Mouse (Mus musculus): ENCODE results near the gene Cdk6. TPM values are rescaled to one million over a fixed set of nuclear protein-coding genes. Genes with fewer than 3 reads are reported as not detected.

The Cdk6 gene
- polyA plus RNA-seq, 1 experiment: 30.9 TPM

DNA sequence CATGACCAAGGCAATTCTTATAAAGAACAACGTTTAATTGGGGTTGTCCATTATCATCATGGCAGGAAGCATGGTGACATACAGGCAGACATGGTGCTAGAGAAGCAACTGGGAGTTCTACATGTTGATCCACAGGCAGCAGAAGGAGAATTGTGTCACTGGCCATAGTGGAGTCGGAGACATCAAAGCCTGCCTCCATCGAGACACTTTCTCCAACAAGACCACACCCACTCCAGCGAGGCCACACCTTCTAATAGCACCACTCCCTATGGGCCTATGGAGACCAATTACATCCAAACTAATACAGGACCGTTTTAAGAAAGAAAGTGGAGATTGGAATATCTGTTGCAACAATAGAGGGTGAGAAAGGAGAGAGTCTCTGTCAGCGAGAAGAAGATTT is 200.6 kb downstream of the Cdk6 start:
- no peak overlapping the region for H3K4me3 ChIP-seq (ENCODE audit: insufficient read depth, poor library complexity, severe bottlenecking)
- peaks cover 34% of the 10 kb centered on the region for H3K79me2 ChIP-seq (ENCODE audit: control insufficient read depth, insufficient read depth)
- H3K27me3 ChIP-seq (ENCODE audit: control insufficient read depth, insufficient read depth, insufficient read length): no peaks in the 10 kb centered on the region
- TF ChIP-seq MYOG (IDR thresholded peaks at IDR 0.05; ENCODE audit: control insufficient read depth, extremely low read depth, insufficient read length) (no peak), CEBPB (IDR thresholded peaks at IDR 0.05; ENCODE audit: low read depth) (no peak), FOSL1 (IDR thresholded peaks at IDR 0.05; ENCODE audit: insufficient read depth, low read length, poor library complexity, severe bottlenecking) (no peak), MAX (IDR thresholded peaks at IDR 0.05) (no peak), CTCF (IDR thresholded peaks at IDR 0.05; ENCODE audit: control insufficient read depth, insufficient read depth, insufficient read length) (no peak), MYOD1 (IDR thresholded peaks at IDR 0.05; ENCODE audit: control insufficient read depth, insufficient read length, low read depth) (no peak), USF1 (IDR thresholded peaks at IDR 0.05; ENCODE audit: low read depth) (no peak)
- peaks cover 19% of the 10 kb centered on the region for H3K36me3 ChIP-seq (ENCODE audit: control insufficient read depth, insufficient read depth)
- H3K79me3 ChIP-seq (ENCODE audit: low read depth): peaks cover 29% of the 10 kb centered on the region
- no peak overlapping the region for H3ac ChIP-seq (ENCODE audit: control insufficient read depth, insufficient read length, low read depth)

GRCm38 (mm10) chr5:3543629-3544479 is 202.6 kb downstream of the Cdk6 start, which contains the start of gene Fam133b:
Gene Fam133b, plus strand, starts transcription at chr5:3543833.
- H3ac ChIP-seq (ENCODE audit: control insufficient read depth, insufficient read length, low read depth): peak within 1 kb of the TSS; percentile 91
- no peaks in the 10 kb centered on the region for H3K27me3 ChIP-seq (ENCODE audit: control insufficient read depth, insufficient read depth, insufficient read length)
- peaks cover 54% of the 10 kb centered on the region for H3K79me2 ChIP-seq (ENCODE audit: control insufficient read depth, insufficient read depth)
- H3K79me3 ChIP-seq (ENCODE audit: low read depth): peaks cover 49% of the 10 kb centered on the region
- H3K36me3 ChIP-seq (ENCODE audit: control insufficient read depth, insufficient read depth): peaks cover 22% of the 10 kb centered on the region
- peak within 1 kb of the TSS; percentile 87 for H3K4me3 ChIP-seq (ENCODE audit: insufficient read depth, poor library complexity, severe bottlenecking)
- TF ChIP-seq MYOD1 (IDR thresholded peaks at IDR 0.05; ENCODE audit: control insufficient read depth, insufficient read length, low read depth) (no peak), CTCF (IDR thresholded peaks at IDR 0.05; ENCODE audit: control insufficient read depth, insufficient read depth, insufficient read length) (peak; percentile 98), MAX (IDR thresholded peaks at IDR 0.05) (peak; percentile 34), MYOG (IDR thresholded peaks at IDR 0.05; ENCODE audit: control insufficient read depth, extremely low read depth, insufficient read length) (no peak)

GRCm38 (mm10) chr5:3544480-3544769 is 203.1 kb downstream of the Cdk6 start:
- Histone ChIP-seq H3K79me2 (ENCODE audit: control insufficient read depth, insufficient read depth) (peaks cover 59% of the 10 kb centered on the region), H3K79me3 (ENCODE audit: low read depth) (peaks cover 55% of the 10 kb centered on the region), H3K4me3 (ENCODE audit: insufficient read depth, poor library complexity, severe bottlenecking) (peak overlapping the region; percentile 87), H3K27me3 (ENCODE audit: control insufficient read depth, insufficient read depth, insufficient read length) (no peaks in the 10 kb centered on the region), H3K36me3 (ENCODE audit: control insufficient read depth, insufficient read depth) (peaks cover 22% of the 10 kb centered on the region), H3ac (ENCODE audit: control insufficient read depth, insufficient read length, low read depth) (peak overlapping the region; percentile 91)
- TF ChIP-seq MAX (IDR thresholded peaks at IDR 0.05): no peak

GRCm38 (mm10) chr5:3546226-3546625 is 204.9 kb downstream of the Cdk6 start:
- no peak overlapping the region for H3ac ChIP-seq (ENCODE audit: control insufficient read depth, insufficient read length, low read depth)
- peaks cover 71% of the 10 kb centered on the region for H3K79me3 ChIP-seq (ENCODE audit: low read depth)
- peaks cover 22% of the 10 kb centered on the region for H3K36me3 ChIP-seq (ENCODE audit: control insufficient read depth, insufficient read depth)
- H3K79me2 ChIP-seq (ENCODE audit: control insufficient read depth, insufficient read depth): peaks cover 77% of the 10 kb centered on the region
- TF ChIP-seq MYOD1 (IDR thresholded peaks at IDR 0.05; ENCODE audit: control insufficient read depth, insufficient read length, low read depth): no peak
- TF ChIP-seq MAX (IDR thresholded peaks at IDR 0.05): no peak
- TF ChIP-seq CTCF (IDR thresholded peaks at IDR 0.05; ENCODE audit: control insufficient read depth, insufficient read depth, insufficient read length): no peak
- no peak for TF ChIP-seq CEBPB (IDR thresholded peaks at IDR 0.05; ENCODE audit: low read depth)
- TF ChIP-seq MYOG (IDR thresholded peaks at IDR 0.05; ENCODE audit: control insufficient read depth, extremely low read depth, insufficient read length): no peak
- TF ChIP-seq USF1 (IDR thresholded peaks at IDR 0.05; ENCODE audit: low read depth): no peak
- TF ChIP-seq FOSL1 (IDR thresholded peaks at IDR 0.05; ENCODE audit: insufficient read depth, low read length, poor library complexity, severe bottlenecking): no peak
- H3K27me3 ChIP-seq (ENCODE audit: control insufficient read depth, insufficient read depth, insufficient read length): no peaks in the 10 kb centered on the region
- no peak overlapping the region for H3K4me3 ChIP-seq (ENCODE audit: insufficient read depth, poor library complexity, severe bottlenecking)

GRCm38 (mm10) chr5:3551481-3551880 is 210.2 kb downstream of the Cdk6 start:
- no peak overlapping the region for H3K4me3 ChIP-seq (ENCODE audit: insufficient read depth, poor library complexity, severe bottlenecking)
- H3ac ChIP-seq (ENCODE audit: control insufficient read depth, insufficient read length, low read depth): no peak overlapping the region
- peaks cover 100% of the 10 kb centered on the region for H3K79me2 ChIP-seq (ENCODE audit: control insufficient read depth, insufficient read depth)
- H3K27me3 ChIP-seq (ENCODE audit: control insufficient read depth, insufficient read depth, insufficient read length): no peaks in the 10 kb centered on the region
- TF ChIP-seq CEBPB (IDR thresholded peaks at IDR 0.05; ENCODE audit: low read depth): no peak
- TF ChIP-seq MYOG (IDR thresholded peaks at IDR 0.05; ENCODE audit: control insufficient read depth, extremely low read depth, insufficient read length): no peak
- TF ChIP-seq MYOD1 (IDR thresholded peaks at IDR 0.05; ENCODE audit: control insufficient read depth, insufficient read length, low read depth): no peak
- TF ChIP-seq MAX (IDR thresholded peaks at IDR 0.05): no peak
- TF ChIP-seq USF1 (IDR thresholded peaks at IDR 0.05; ENCODE audit: low read depth): no peak
- TF ChIP-seq CTCF (IDR thresholded peaks at IDR 0.05; ENCODE audit: control insufficient read depth, insufficient read depth, insufficient read length): no peak
- TF ChIP-seq FOSL1 (IDR thresholded peaks at IDR 0.05; ENCODE audit: insufficient read depth, low read length, poor library complexity, severe bottlenecking): no peak
- peaks cover 30% of the 10 kb centered on the region for H3K36me3 ChIP-seq (ENCODE audit: control insufficient read depth, insufficient read depth)
- peaks cover 93% of the 10 kb centered on the region for H3K79me3 ChIP-seq (ENCODE audit: low read depth)

- Histone ChIP-seq H3K36me3 (ENCODE audit: control insufficient read depth, insufficient read depth) (peaks cover 50% of the 10 kb centered on the region), H3ac (ENCODE audit: control insufficient read depth, insufficient read length, low read depth) (no peak overlapping the region), H3K79me2 (ENCODE audit: control insufficient read depth, insufficient read depth) (peaks cover 82% of the 10 kb centered on the region), H3K27me3 (ENCODE audit: control insufficient read depth, insufficient read depth, insufficient read length) (no peaks in the 10 kb centered on the region), H3K79me3 (ENCODE audit: low read depth) (peaks cover 66% of the 10 kb centered on the region), H3K4me3 (ENCODE audit: insufficient read depth, poor library complexity, severe bottlenecking) (no peak overlapping the region)
- no peak for TF ChIP-seq MYOD1 (IDR thresholded peaks at IDR 0.05; ENCODE audit: control insufficient read depth, insufficient read length, low read depth)
- no peak for TF ChIP-seq MYOG (IDR thresholded peaks at IDR 0.05; ENCODE audit: control insufficient read depth, extremely low read depth, insufficient read length)
- TF ChIP-seq CEBPB (IDR thresholded peaks at IDR 0.05; ENCODE audit: low read depth): no peak
- TF ChIP-seq FOSL1 (IDR thresholded peaks at IDR 0.05; ENCODE audit: insufficient read depth, low read length, poor library complexity, severe bottlenecking): no peak
- TF ChIP-seq USF1 (IDR thresholded peaks at IDR 0.05; ENCODE audit: low read depth): no peak
- TF ChIP-seq CTCF (IDR thresholded peaks at IDR 0.05; ENCODE audit: control insufficient read depth, insufficient read depth, insufficient read length): no peak
- TF ChIP-seq MAX (IDR thresholded peaks at IDR 0.05): no peak
Measured at GRCm38 (mm10) chr5:3554198-3554597, 212.9 kb downstream of the Cdk6 start.
